Mouse (Mus musculus): ENCODE measurements at regions not wholly inside any gene's neighbourhood (a gene's known extent, or its start where the extent isn't known, plus 50 kb on each side); places are given as distances from the start of the nearest gene placed in this dataset.

GRCm38 (mm10) chr7:96095185-96095584, 75.9 kb upstream of the Tenm4 start:
- no peaks in the 10 kb centered on the region for H3K4me1 ChIP-seq (ENCODE audit: insufficient read depth)
- H3K27me3 ChIP-seq (ENCODE audit: insufficient read depth, low read length): no peaks in the 10 kb centered on the region
- no peak overlapping the region for H3K4me3 ChIP-seq (ENCODE audit: low read depth, low read length)
- 73% methylated on average over 4 of the region's 4 CpGs for WGBS (ENCODE audit: insufficient replicate concordance)
- no peaks in the 10 kb centered on the region for H3K9me3 ChIP-seq (ENCODE audit: low read length)
- no peak overlapping the region for H3K4me2 ChIP-seq (ENCODE audit: low read depth, low read length)
- no peaks in the 10 kb centered on the region for H3K36me3 ChIP-seq (replicated peaks; ENCODE audit: insufficient read depth, low read length)
- ATAC-seq: no peak
- no peak overlapping the region for H3K27ac ChIP-seq (ENCODE audit: low read depth)
- H3K9ac ChIP-seq (replicated peaks): no peak overlapping the region
- TF ChIP-seq EP300 (IDR thresholded peaks at IDR 0.05; ENCODE audit: low read depth): no peak
- no peak for TF ChIP-seq CTCF (IDR thresholded peaks at IDR 0.05; ENCODE audit: low read depth)
- DNase-seq: no peak

GRCm38 (mm10) chr7:96095752-96096151, 75.3 kb upstream of the Tenm4 start:
- TF ChIP-seq EP300 (IDR thresholded peaks at IDR 0.05; ENCODE audit: low read depth) (no peak), CTCF (IDR thresholded peaks at IDR 0.05; ENCODE audit: low read depth) (no peak)
- H3K9ac ChIP-seq (replicated peaks): no peak overlapping the region
- no peaks in the 10 kb centered on the region for H3K36me3 ChIP-seq (replicated peaks; ENCODE audit: insufficient read depth, low read length)
- no peak overlapping the region for H3K4me2 ChIP-seq (ENCODE audit: low read depth, low read length)
- ATAC-seq (no peak), DNase-seq (no peak)
- no peak overlapping the region for H3K27ac ChIP-seq (ENCODE audit: low read depth)
- 76% methylated on average over 3 of the region's 3 CpGs for WGBS (ENCODE audit: insufficient replicate concordance)
- no peak overlapping the region for H3K4me3 ChIP-seq (ENCODE audit: low read depth, low read length)
- H3K9me3 ChIP-seq (ENCODE audit: low read length): no peaks in the 10 kb centered on the region
- H3K27me3 ChIP-seq (ENCODE audit: insufficient read depth, low read length): no peaks in the 10 kb centered on the region
- no peaks in the 10 kb centered on the region for H3K4me1 ChIP-seq (ENCODE audit: insufficient read depth)

DNA sequence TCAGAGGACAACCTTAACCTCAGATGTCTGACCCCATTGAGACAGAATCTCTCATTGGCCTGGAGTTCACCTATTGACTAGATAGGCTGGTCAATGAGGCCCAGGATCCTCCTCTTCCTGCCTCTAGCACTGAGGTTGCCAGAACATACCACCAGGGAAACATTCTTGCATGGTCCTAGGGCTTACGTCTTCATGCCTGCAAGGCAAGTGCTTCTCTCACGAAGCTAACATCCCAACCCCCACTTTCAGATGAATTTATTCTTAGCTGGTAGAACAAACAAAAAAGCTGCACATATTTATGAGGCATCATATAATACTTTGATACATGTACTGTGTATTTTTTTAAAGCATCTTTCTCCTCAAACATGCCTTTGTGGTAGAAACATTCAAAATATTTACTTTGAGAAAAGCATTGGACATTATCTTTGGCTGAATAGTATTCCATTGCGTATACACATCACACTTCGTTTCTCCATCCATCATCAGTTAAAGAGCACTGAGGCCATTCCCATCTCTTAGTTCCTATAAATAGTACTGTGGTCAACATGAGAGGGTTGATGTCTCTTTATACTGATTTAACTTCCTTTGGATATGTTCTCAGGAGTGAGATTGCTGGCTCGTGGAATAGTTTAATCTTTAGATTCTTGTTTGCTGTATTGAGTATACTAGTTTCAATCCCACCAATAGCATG, 72.2 kb upstream of the Tenm4 start:
- WGBS (ENCODE audit: insufficient replicate concordance): 72% methylated on average over 5 of the region's 5 CpGs
- no peak overlapping the region for H3K9ac ChIP-seq (replicated peaks)
- no peak for TF ChIP-seq EP300 (IDR thresholded peaks at IDR 0.05; ENCODE audit: low read depth)
- TF ChIP-seq CTCF (IDR thresholded peaks at IDR 0.05; ENCODE audit: low read depth): no peak
- no peaks in the 10 kb centered on the region for H3K27me3 ChIP-seq (ENCODE audit: insufficient read depth, low read length)
- no peak overlapping the region for H3K4me2 ChIP-seq (ENCODE audit: low read depth, low read length)
- ATAC-seq (no peak), DNase-seq (no peak)
- H3K27ac ChIP-seq (ENCODE audit: low read depth): no peak overlapping the region
- no peaks in the 10 kb centered on the region for H3K4me1 ChIP-seq (ENCODE audit: insufficient read depth)
- no peak overlapping the region for H3K4me3 ChIP-seq (ENCODE audit: low read depth, low read length)
- H3K36me3 ChIP-seq (replicated peaks; ENCODE audit: insufficient read depth, low read length): no peaks in the 10 kb centered on the region
- H3K9me3 ChIP-seq (ENCODE audit: low read length): no peaks in the 10 kb centered on the region

DNA sequence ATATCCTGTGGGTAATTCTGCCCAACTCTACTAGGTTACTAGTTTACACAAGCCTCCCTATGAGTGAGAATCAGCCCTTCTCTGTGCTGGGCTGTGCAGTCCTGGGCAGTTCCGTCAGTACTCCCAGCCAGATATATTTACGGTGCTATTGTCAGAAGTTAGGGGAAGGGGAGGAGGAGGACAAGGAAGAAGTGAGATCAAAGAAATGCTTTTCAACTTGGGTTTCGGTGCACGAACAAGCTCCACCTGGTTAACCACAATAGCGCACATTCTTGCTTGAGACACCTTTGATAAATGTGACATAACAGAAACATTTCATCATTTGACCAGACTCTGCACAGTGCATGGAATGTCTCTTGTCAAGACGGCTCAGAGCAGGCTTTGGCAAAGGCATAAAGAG, 68.3 kb upstream of the Tenm4 start:
- H3K9me3 ChIP-seq (ENCODE audit: low read length): no peaks in the 10 kb centered on the region
- no peaks in the 10 kb centered on the region for H3K4me1 ChIP-seq (ENCODE audit: insufficient read depth)
- no peaks in the 10 kb centered on the region for H3K27me3 ChIP-seq (ENCODE audit: insufficient read depth, low read length)
- H3K4me3 ChIP-seq (ENCODE audit: low read depth, low read length): no peak overlapping the region
- DNase-seq (no peak), ATAC-seq (no peak)
- no peak overlapping the region for H3K27ac ChIP-seq (ENCODE audit: low read depth)
- TF ChIP-seq EP300 (IDR thresholded peaks at IDR 0.05; ENCODE audit: low read depth) (no peak), CTCF (IDR thresholded peaks at IDR 0.05; ENCODE audit: low read depth) (no peak)
- 61% methylated on average over 6 of the region's 6 CpGs for WGBS (ENCODE audit: insufficient replicate concordance)
- no peak overlapping the region for H3K4me2 ChIP-seq (ENCODE audit: low read depth, low read length)
- H3K9ac ChIP-seq (replicated peaks): no peak overlapping the region
- no peaks in the 10 kb centered on the region for H3K36me3 ChIP-seq (replicated peaks; ENCODE audit: insufficient read depth, low read length)

- Histone ChIP-seq H3K4me1 (ENCODE audit: insufficient read depth) (no peaks in the 10 kb centered on the region), H3K36me3 (replicated peaks; ENCODE audit: insufficient read depth, low read length) (no peaks in the 10 kb centered on the region), H3K4me3 (ENCODE audit: low read depth, low read length) (no peak overlapping the region), H3K27me3 (ENCODE audit: insufficient read depth, low read length) (no peaks in the 10 kb centered on the region), H3K9me3 (ENCODE audit: low read length) (no peaks in the 10 kb centered on the region), H3K9ac (replicated peaks) (no peak overlapping the region), H3K4me2 (ENCODE audit: low read depth, low read length) (no peak overlapping the region), H3K27ac (ENCODE audit: low read depth) (no peak overlapping the region)
- WGBS (ENCODE audit: insufficient replicate concordance): 57% methylated on average over 2 of the region's 2 CpGs
- DNase-seq: no peak
- ATAC-seq: no peak
- TF ChIP-seq EP300 (IDR thresholded peaks at IDR 0.05; ENCODE audit: low read depth): no peak
- TF ChIP-seq CTCF (IDR thresholded peaks at IDR 0.05; ENCODE audit: low read depth): no peak
Observed at GRCm38 (mm10) chr7:96108768-96109167, 62.3 kb upstream of the Tenm4 start.

DNA sequence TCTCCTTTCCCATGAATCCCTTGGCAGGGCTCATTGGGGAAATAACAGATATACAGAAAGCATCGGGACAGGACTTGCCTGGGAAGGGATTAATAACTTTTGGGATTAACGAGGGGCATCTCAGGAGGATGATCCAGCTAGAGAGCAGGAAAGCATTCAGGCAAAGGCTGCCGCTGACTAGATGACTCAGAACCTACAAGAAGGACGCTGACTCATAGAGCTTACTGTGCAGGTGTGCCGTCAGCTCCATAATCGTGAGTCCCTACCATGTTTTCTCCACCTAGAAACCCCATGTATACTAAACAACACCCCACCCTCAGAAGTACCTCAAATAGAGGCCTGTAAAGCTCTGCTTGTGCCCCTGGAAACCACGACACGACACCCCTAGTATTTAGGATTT, 50.9 kb upstream of the Tenm4 start:
- WGBS (ENCODE audit: insufficient replicate concordance): 73% methylated on average over 8 of the region's 8 CpGs
- ATAC-seq (no peak), DNase-seq (no peak)
- no peaks in the 10 kb centered on the region for H3K36me3 ChIP-seq (replicated peaks; ENCODE audit: insufficient read depth, low read length)
- TF ChIP-seq EP300 (IDR thresholded peaks at IDR 0.05; ENCODE audit: low read depth) (no peak), CTCF (IDR thresholded peaks at IDR 0.05; ENCODE audit: low read depth) (no peak)
- H3K27ac ChIP-seq (ENCODE audit: low read depth): no peak overlapping the region
- no peak overlapping the region for H3K4me3 ChIP-seq (ENCODE audit: low read depth, low read length)
- no peaks in the 10 kb centered on the region for H3K27me3 ChIP-seq (ENCODE audit: insufficient read depth, low read length)
- H3K4me2 ChIP-seq (ENCODE audit: low read depth, low read length): no peak overlapping the region
- no peaks in the 10 kb centered on the region for H3K9me3 ChIP-seq (ENCODE audit: low read length)
- H3K9ac ChIP-seq (replicated peaks): no peak overlapping the region
- H3K4me1 ChIP-seq (ENCODE audit: insufficient read depth): no peaks in the 10 kb centered on the region
